Comparison of ENCODE assay signal across 8 mouse cellular contexts in genomic region chr17:15830171-15830765, GRCm38 (mm10). TPM values are rescaled to one million over a fixed set of nuclear protein-coding genes. Genes with fewer than 3 reads are reported as not detected.
A peak's percentile ranks its signal among the peaks of the same experiment; 100 is the strongest.
DNase-seq lines count a peak whose midpoint lies in the region; ATAC-seq and TF ChIP-seq lines count a peak whose summit lies in the region.

No protein-coding gene starts in this region.

- H3K27ac ChIP-seq in testis, adult 2 months (ENCODE audit: control insufficient read depth, insufficient read depth, low read depth, low read length): no peak overlapping the region
- peak overlapping the region; percentile 82 for H3K27ac ChIP-seq in forebrain, postnatal 0 days (ENCODE audit: low read depth, low read length)
- peak overlapping the region; percentile 95 for H3K27ac ChIP-seq in midbrain, embryonic 14.5 days (replicated peaks; ENCODE audit: low read depth, low read length)

- ATAC-seq in forebrain, postnatal 0 days: no peak
- ATAC-seq in midbrain, embryonic 14.5 days (ENCODE audit: low FRiP score, low TSS enrichment): no peak
- no peak for ATAC-seq in cerebellum, adult (ENCODE audit: insufficient number of reproducible peaks, low FRiP score, low TSS enrichment)

- H3K9me3 ChIP-seq in forebrain, postnatal 0 days (ENCODE audit: low read length): no peaks in the 10 kb centered on the region
- no peaks in the 10 kb centered on the region for H3K9me3 ChIP-seq in midbrain, embryonic 14.5 days (ENCODE audit: control insufficient read depth, low read length)

- 0% methylated on average over 31 of the region's 34 CpGs for WGBS in forebrain, postnatal 0 days
- WGBS in midbrain, embryonic 14.5 days: under 1% methylated on average over 34 of the region's 34 CpGs

- H3K36me3 ChIP-seq in testis, adult 2 months (ENCODE audit: control insufficient read depth, insufficient read depth, low read length): no peaks in the 10 kb centered on the region
- H3K36me3 ChIP-seq in forebrain, postnatal 0 days (ENCODE audit: insufficient read depth): no peaks in the 10 kb centered on the region
- H3K36me3 ChIP-seq in midbrain, embryonic 14.5 days (ENCODE audit: control insufficient read depth, insufficient read depth, low read length): no peaks in the 10 kb centered on the region

- TF ChIP-seq POLR2A in testis, adult 2 months (IDR thresholded peaks at IDR 0.05; ENCODE audit: control insufficient read depth, low read depth, low read length): no peak

- H3K4me3 ChIP-seq in testis, adult 2 months (ENCODE audit: control insufficient read depth, low read depth, low read length): peak overlapping the region; percentile 75
- peak overlapping the region; percentile 58 for H3K4me3 ChIP-seq in forebrain, postnatal 0 days (ENCODE audit: low read depth, low read length)
- H3K4me3 ChIP-seq in midbrain, embryonic 14.5 days (replicated peaks; ENCODE audit: low read depth, low read length): peak overlapping the region; percentile 63

- peaks cover 4% of the 10 kb centered on the region for H3K27me3 ChIP-seq in testis, adult 2 months (ENCODE audit: control insufficient read depth, insufficient read depth, low read length)
- no peaks in the 10 kb centered on the region for H3K27me3 ChIP-seq in forebrain, postnatal 0 days (ENCODE audit: insufficient read depth, low read length)
- no peaks in the 10 kb centered on the region for H3K27me3 ChIP-seq in midbrain, embryonic 14.5 days (ENCODE audit: control insufficient read depth, insufficient read depth, low read length)

- TF ChIP-seq CTCF in testis, adult 2 months (IDR thresholded peaks at IDR 0.05; ENCODE audit: control insufficient read depth, insufficient read depth, insufficient replicate concordance, low read depth, low read length): no peak
- TF ChIP-seq CTCF in forebrain, postnatal 0 days (IDR thresholded peaks at IDR 0.05; ENCODE audit: low read depth): no peak

- peaks cover 19% of the 10 kb centered on the region for H3K4me1 ChIP-seq in testis, adult 2 months (ENCODE audit: control insufficient read depth, insufficient read depth, low read length)
- H3K4me1 ChIP-seq in forebrain, postnatal 0 days (ENCODE audit: insufficient read depth): peaks cover 13% of the 10 kb centered on the region; the same call in 1 of the 2 replicates
- H3K4me1 ChIP-seq in midbrain, embryonic 14.5 days (ENCODE audit: control insufficient read depth, insufficient read depth, low read length): peaks cover 12% of the 10 kb centered on the region; the same call in 1 of the 2 replicates

- no peak for DNase-seq in testis, postnatal 10 days (ENCODE audit: low spot score)
- DNase-seq in forebrain, postnatal 0 days: peak; percentile 39
- DNase-seq in kidney, adult 9 months: peak; percentile 27
- peak; percentile 74 for DNase-seq in midbrain, embryonic 14.5 days
- DNase-seq in right cerebral cortex, postnatal 14 days: no peak
- no peak for DNase-seq in spleen, adult 12 weeks (ENCODE audit: low spot score)

- peak overlapping the region; percentile 69 for H3K9ac ChIP-seq in forebrain, postnatal 0 days
- H3K9ac ChIP-seq in midbrain, embryonic 14.5 days (replicated peaks; ENCODE audit: low read length): peak overlapping the region; percentile 72

- peak overlapping the region; percentile 82 for H3K4me2 ChIP-seq in forebrain, postnatal 0 days (ENCODE audit: low read depth)
- peak overlapping the region; percentile 76 for H3K4me2 ChIP-seq in midbrain, embryonic 14.5 days (ENCODE audit: low read length)

RNA-seq across cellular contexts. Expression of gene Rgmb, which starts 0.6 kb away (rescaled TPM):
- polyA plus RNA-seq in testis, adult 2 months (2012; rRNA removed): 3.4 and 4.6 TPM in 2 replicates
- 64.7 and 81.4 TPM in 2 replicates for total RNA-seq in forebrain, postnatal 0 days (2014; rRNA removed)
- 40.6 and 48.1 TPM in 2 replicates for polyA plus RNA-seq in forebrain, postnatal 0 days (2015; fragmentation: Nextera tagmentation; extraction: Ambion mirVana)
- polyA plus RNA-seq in midbrain, embryonic 14.5 days (2014; fragmentation: Nextera tagmentation; extraction: Ambion mirVana): 76.4 and 107 TPM in 2 replicates

Comparison
In these comparisons a context has a peak if more than half of its experiments do, and no peak if none do; other contexts are left out.
1. DNase-seq: peak in forebrain, postnatal 0 days (single experiment), kidney, adult 9 months (single experiment) and midbrain, embryonic 14.5 days (single experiment); none in testis, postnatal 10 days (single experiment), right cerebral cortex, postnatal 14 days (single experiment) and spleen, adult 12 weeks (single experiment).
2. Peak in every context shown above with its lines, with median percentiles within 50 percentile points of each other: H3K4me3 ChIP-seq.